Mouse (Mus musculus) right cerebral cortex, postnatal 10 days (tissue): ENCODE data around the gene Zfp523.
A peak's percentile ranks its signal among the peaks of the same experiment; 100 is the strongest.

ENCODE experiments used
- DNase-seq, 2 experiments: peaks; one replicate each; pipeline ENCODE4 v3.0.0; 2021; ENCODE audit warnings: low spot score in 2 of 2

The Zfp523 gene

GRCm38 (mm10) chr17:28176775-28177539 lies at the start of gene Zfp523:
TSS of gene Zfp523 (plus strand) at chr17:28177129.
- peak; percentile 94 to 96 for DNase-seq

- no peak for DNase-seq
Observed at GRCm38 (mm10) chr17:28129796-28130195, 47.1 kb upstream of the Zfp523 start.

GRCm38 (mm10) chr17:28130391-28131125 lies 46.4 kb upstream of the Zfp523 start:
- DNase-seq = no peak

GRCm38 (mm10) chr17:28131156-28131555 lies 45.8 kb upstream of the Zfp523 start:
- no peak for DNase-seq

- peak in 1 of 2 experiments; percentile 74 for DNase-seq
Observed at GRCm38 (mm10) chr17:28133193-28133592, 43.7 kb upstream of the Zfp523 start.

- DNase-seq = no peak
Observed at GRCm38 (mm10) chr17:28135496-28135895, 41.4 kb upstream of the Zfp523 start.

- DNase-seq = no peak
Observed at GRCm38 (mm10) chr17:28136266-28136665, 40.7 kb upstream of the Zfp523 start.

GRCm38 (mm10) chr17:28138013-28138412 lies 38.9 kb upstream of the Zfp523 start:
- no peak for DNase-seq

GRCm38 (mm10) chr17:28138685-28139084 lies 38.2 kb upstream of the Zfp523 start:
- DNase-seq = no peak

GRCm38 (mm10) chr17:28140431-28141204 lies 36.3 kb upstream of the Zfp523 start:
- DNase-seq = no peak

GRCm38 (mm10) chr17:28141205-28141650 lies 35.7 kb upstream of the Zfp523 start:
- no peak for DNase-seq

GRCm38 (mm10) chr17:28141771-28142699 lies 34.9 kb upstream of the Zfp523 start, which contains the start of gene Scube3:
TSS of gene Scube3 (plus strand) at chr17:28142141.
- DNase-seq = no peak

GRCm38 (mm10) chr17:28142700-28143610 lies 34.0 kb upstream of the Zfp523 start:
- DNase-seq = no peak

- DNase-seq = no peak
Observed at GRCm38 (mm10) chr17:28143751-28144150, 33.2 kb upstream of the Zfp523 start.

GRCm38 (mm10) chr17:28144241-28144640 lies 32.7 kb upstream of the Zfp523 start:
- DNase-seq = no peak

GRCm38 (mm10) chr17:28148288-28148687 lies 28.6 kb upstream of the Zfp523 start:
- DNase-seq = no peak

GRCm38 (mm10) chr17:28149734-28150133 lies 27.2 kb upstream of the Zfp523 start:
- no peak for DNase-seq

GRCm38 (mm10) chr17:28150456-28150855 lies 26.5 kb upstream of the Zfp523 start:
- no peak for DNase-seq

- no peak for DNase-seq
Observed at GRCm38 (mm10) chr17:28153095-28153494, 23.8 kb upstream of the Zfp523 start.

GRCm38 (mm10) chr17:28154970-28155369 lies 22.0 kb upstream of the Zfp523 start:
- no peak for DNase-seq
